Mouse (Mus musculus) liver, adult 2 months (tissue): Measurements from ENCODE around the gene Zbtb3. TPM values are rescaled to one million over a fixed set of nuclear protein-coding genes. Genes with fewer than 3 reads are reported as not detected.

Source experiments
- DNase-seq: peaks from one replicate; pipeline ENCODE4 v3.0.0-alpha.2; 2011; ENCODE audit warnings: low read depth, low spot score; ENCODE audit errors: extremely low read depth
- H3K27ac ChIP-seq: fragments of 200-500 bp; replicated peaks from 2 replicates; pipeline ENCODE4 v1.5.1; 2012; ENCODE audit warnings: low read depth, mild to moderate bottlenecking, control low read depth, inconsistent platforms, low read length; ENCODE audit not compliant: insufficient read depth
- H3K27me3 ChIP-seq: fragments of 200-500 bp; 2 replicates; pipeline ENCODE4 v1.6.1; 2012; ENCODE audit warnings: mild to moderate bottlenecking, moderate library complexity, low read length, inconsistent platforms; ENCODE audit not compliant: control insufficient read depth, insufficient read depth
- H3K36me3 ChIP-seq: fragments of 200-500 bp; 2 replicates; pipeline ENCODE4 v1.6.1; 2012; ENCODE audit warnings: low read length, inconsistent platforms; ENCODE audit not compliant: control insufficient read depth, insufficient read depth
- H3K4me1 ChIP-seq: fragments of 200-500 bp; 2 replicates; pipeline ENCODE4 v1.6.1; 2011; ENCODE audit warnings: low read length; ENCODE audit not compliant: control insufficient read depth, insufficient read depth
- H3K4me3 ChIP-seq: fragments of 200-500 bp; 2 replicates; pipeline ENCODE4 v1.5.1; 2011; ENCODE audit warnings: low read depth, mild to moderate bottlenecking, control low read depth, low read length, moderate library complexity; ENCODE audit not compliant: insufficient read depth
- H3K79me2 ChIP-seq: fragments of 200-500 bp; 2 replicates; pipeline ENCODE4 v1.6.1; 2012; ENCODE audit warnings: inconsistent platforms, mild to moderate bottlenecking, low read length, moderate library complexity; ENCODE audit not compliant: control insufficient read depth, insufficient read depth
- H3K9ac ChIP-seq: fragments of 200-500 bp; 2 replicates; pipeline ENCODE4 v1.6.1; 2012; ENCODE audit warnings: low read depth, mild to moderate bottlenecking, control low read depth, inconsistent platforms, low read length
- CTCF ChIP-seq: fragments of 200-500 bp; IDR thresholded peaks from 2 replicates; pipeline ENCODE4 v1.5.1; 2011; ENCODE audit warnings: low read depth, low read length, control low read depth
- POLR2A ChIP-seq: fragments of 200-500 bp; IDR thresholded peaks from 2 replicates; pipeline ENCODE4 v1.6.1; 2011; ENCODE audit warnings: low read length, control low read depth; ENCODE audit not compliant: insufficient read depth; ENCODE audit errors: extremely low read depth
- WGBS: fragments of 180-500 bp; shearing (Covaris S2); methylation state at CpG from one replicate; pipeline ENCODE4 v1.1.7; 2018; 5-methylcytosine and 5-hydroxymethylcytosine counted together
- polyA plus RNA-seq: library from polyadenylated mRNA; depleted of rRNA; stranded (reverse); fragments of >200 nt; gene quantifications from 2 replicates; pipeline ENCODE4 v1.2.3, GENCODE M21; 2012; rRNA removed
- total RNA-seq: library from RNA; depleted of rRNA; stranded (reverse); fragments of >200 nt; gene quantifications from 2 replicates; pipeline ENCODE4 v1.2.3, GENCODE M21; 2014; rRNA removed

Gene Zbtb3
- total and polyA plus RNA-seq, 2 experiments, result 0.37 to 0.43 TPM

- no peak overlapping the region for H3K9ac ChIP-seq
- no peaks in the 10 kb centered on the region for H3K79me2 ChIP-seq
- H3K36me3 ChIP-seq, result peaks cover 17% of the 10 kb centered on the region
- no peak for DNase-seq
- WGBS, result 90% methylated on average over 5 of the region's 5 CpGs
- H3K4me1 ChIP-seq, result peaks cover 3% of the 10 kb centered on the region; the same call in 1 of the 2 replicates
- H3K4me3 ChIP-seq, result no peak overlapping the region
- no peak overlapping the region for H3K27ac ChIP-seq
- H3K27me3 ChIP-seq, result no peaks in the 10 kb centered on the region
- TF ChIP-seq CTCF (no peak), POLR2A (no peak)
Measured at GRCm38 (mm10) chr19:8848356-8848755, 46.0 kb downstream of the Zbtb3 start.

- Histone ChIP-seq H3K4me3 (no peak within 1 kb of the TSS), H3K27ac (no peak within 1 kb of the TSS), H3K36me3 (peaks cover 15% of the 10 kb centered on the region), H3K9ac (no peak within 1 kb of the TSS), H3K4me1 (no peaks in the 10 kb centered on the region), H3K79me2 (no peaks in the 10 kb centered on the region), H3K27me3 (no peaks in the 10 kb centered on the region)
- TF ChIP-seq POLR2A (no peak), CTCF (no peak)
- DNase-seq, result no peak
- 40% methylated on average over 7 of the region's 7 CpGs for WGBS
Measured at GRCm38 (mm10) chr19:8850402-8850901, 48.1 kb downstream of the Zbtb3 start, which contains the start of gene Lrrn4cl. Gene Lrrn4cl, plus strand, starts transcription at chr19:8850768.

GRCm38 (mm10) chr19:8851639-8852038, 49.3 kb downstream of the Zbtb3 start:
- Histone ChIP-seq H3K79me2 (no peaks in the 10 kb centered on the region), H3K9ac (no peak overlapping the region), H3K27ac (no peak overlapping the region), H3K36me3 (peaks cover 7% of the 10 kb centered on the region; the same call in 1 of the 2 replicates), H3K27me3 (no peaks in the 10 kb centered on the region), H3K4me3 (no peak overlapping the region), H3K4me1 (no peaks in the 10 kb centered on the region)
- 17% methylated on average over 7 of the region's 7 CpGs for WGBS
- no peak for TF ChIP-seq POLR2A
- TF ChIP-seq CTCF, result peak; percentile 51
- DNase-seq, result no peak

GRCm38 (mm10) chr19:8852236-8852928, 50.0 kb downstream of the Zbtb3 start:
- peaks cover 3% of the 10 kb centered on the region; the same call in 1 of the 2 replicates for H3K36me3 ChIP-seq
- H3K27ac ChIP-seq, result no peak overlapping the region
- H3K4me3 ChIP-seq, result no peak overlapping the region
- 69% methylated on average over 10 of the region's 10 CpGs for WGBS
- H3K79me2 ChIP-seq, result no peaks in the 10 kb centered on the region
- no peaks in the 10 kb centered on the region for H3K4me1 ChIP-seq
- DNase-seq, result no peak
- H3K27me3 ChIP-seq, result no peaks in the 10 kb centered on the region
- H3K9ac ChIP-seq, result no peak overlapping the region
- no peak for TF ChIP-seq CTCF
- no peak for TF ChIP-seq POLR2A

- DNase-seq, result no peak
- no peak overlapping the region for H3K9ac ChIP-seq
- H3K4me3 ChIP-seq, result no peak overlapping the region
- no peaks in the 10 kb centered on the region for H3K79me2 ChIP-seq
- TF ChIP-seq POLR2A, result no peak
- no peak for TF ChIP-seq CTCF
- no peaks in the 10 kb centered on the region for H3K4me1 ChIP-seq
- no peaks in the 10 kb centered on the region for H3K27me3 ChIP-seq
- WGBS, result 85% methylated on average over 3 of the region's 3 CpGs
- H3K27ac ChIP-seq, result no peak overlapping the region
- peaks cover 3% of the 10 kb centered on the region; the same call in 1 of the 2 replicates for H3K36me3 ChIP-seq
Measured at GRCm38 (mm10) chr19:8853117-8853516, 50.8 kb downstream of the Zbtb3 start.

Other genes starting within 250 kb of the Zbtb3 start
Only the 30 nearest of the 33 such genes appear.
- 0.07 and 0.46 TPM in 2 replicates for gene Chrm1, start 138.8 kb upstream of the Zbtb3 start, total RNA-seq
- 0.36 and 0.50 TPM in 2 replicates for gene Chrm1, start 138.8 kb upstream of the Zbtb3 start, polyA plus RNA-seq
- 30.2 and 37.6 TPM in 2 replicates for gene Slc3a2, start 79.2 kb upstream of the Zbtb3 start, total RNA-seq
- gene Slc3a2, start 79.2 kb upstream of the Zbtb3 start, polyA plus RNA-seq, result 62.9 and 71.6 TPM in 2 replicates
- gene Wdr74, start 66.7 kb upstream of the Zbtb3 start, total RNA-seq, result 12.5 and 16.6 TPM in 2 replicates
- gene Wdr74, start 66.7 kb upstream of the Zbtb3 start, polyA plus RNA-seq, result 23.8 and 28.9 TPM in 2 replicates
- 0.83 TPM in 1 of 2 replicates, not detected in the other for gene 1700092M07Rik, start 61.8 kb upstream of the Zbtb3 start, total RNA-seq
- gene 1700092M07Rik, start 61.8 kb upstream of the Zbtb3 start, polyA plus RNA-seq, result not detected in 2 replicates
- 43.5 and 46.8 TPM in 2 replicates for gene Stx5a, start 61.1 kb upstream of the Zbtb3 start, total RNA-seq
- gene Stx5a, start 61.1 kb upstream of the Zbtb3 start, polyA plus RNA-seq, result 42.0 and 62.1 TPM in 2 replicates
- 16.2 and 22.3 TPM in 2 replicates for gene Nxf1, start 45.5 kb upstream of the Zbtb3 start, total RNA-seq
- 27.3 and 43.1 TPM in 2 replicates for gene Nxf1, start 45.5 kb upstream of the Zbtb3 start, polyA plus RNA-seq
- gene Tmem223, start 31.6 kb upstream of the Zbtb3 start, total RNA-seq, result 50.3 and 66.9 TPM in 2 replicates
- 93.1 and 122 TPM in 2 replicates for gene Tmem223, start 31.6 kb upstream of the Zbtb3 start, polyA plus RNA-seq
- gene Tmem179b, start 28.1 kb upstream of the Zbtb3 start, total RNA-seq, result 28.4 and 29.8 TPM in 2 replicates
- 68.8 and 85.1 TPM in 2 replicates for gene Tmem179b, start 28.1 kb upstream of the Zbtb3 start, polyA plus RNA-seq
- 4.7 and 5.2 TPM in 2 replicates for gene Taf6l, start 16.1 kb upstream of the Zbtb3 start, total RNA-seq
- 5.1 and 5.3 TPM in 2 replicates for gene Taf6l, start 16.1 kb upstream of the Zbtb3 start, polyA plus RNA-seq
- gene Polr2g, start 4.0 kb upstream of the Zbtb3 start, total RNA-seq, result 25.2 and 26.6 TPM in 2 replicates
- 12.9 and 13.2 TPM in 2 replicates for gene Polr2g, start 4.0 kb upstream of the Zbtb3 start, polyA plus RNA-seq
- 15.6 and 18.5 TPM in 2 replicates for gene Ttc9c, start 16.8 kb downstream of the Zbtb3 start, total RNA-seq
- gene Ttc9c, start 16.8 kb downstream of the Zbtb3 start, polyA plus RNA-seq, result 8.1 and 8.3 TPM in 2 replicates
- 19.5 and 19.6 TPM in 2 replicates for gene Hnrnpul2, start 17.5 kb downstream of the Zbtb3 start, total RNA-seq
- gene Hnrnpul2, start 17.5 kb downstream of the Zbtb3 start, polyA plus RNA-seq, result 11.2 and 11.6 TPM in 2 replicates
- 6.1 and 8.2 TPM in 2 replicates for gene AC129217.1, start 27.2 kb downstream of the Zbtb3 start, total RNA-seq
- 1.7 TPM in 1 of 2 replicates, not detected in the other for gene AC129217.1, start 27.2 kb downstream of the Zbtb3 start, polyA plus RNA-seq
- 27.7 and 30.5 TPM in 2 replicates for gene Bscl2, start 34.9 kb downstream of the Zbtb3 start, total RNA-seq
- 131 and 137 TPM in 2 replicates for gene Bscl2, start 34.9 kb downstream of the Zbtb3 start, polyA plus RNA-seq
- not detected in 2 replicates for gene Gng3, start 36.6 kb downstream of the Zbtb3 start, total RNA-seq
- 0.05 TPM in 1 of 2 replicates, not detected in the other for gene Gng3, start 36.6 kb downstream of the Zbtb3 start, polyA plus RNA-seq
- gene Lrrn4cl, start 48.2 kb downstream of the Zbtb3 start, total RNA-seq, result 0.07 and 0.09 TPM in 2 replicates
- gene Lrrn4cl, start 48.2 kb downstream of the Zbtb3 start, polyA plus RNA-seq, result 0.06 and 0.07 TPM in 2 replicates
- 82.7 and 88.4 TPM in 2 replicates for gene Ubxn1, start 68.9 kb downstream of the Zbtb3 start, total RNA-seq
- 128 and 133 TPM in 2 replicates for gene Ubxn1, start 68.9 kb downstream of the Zbtb3 start, polyA plus RNA-seq
- gene Uqcc3, start 78.4 kb downstream of the Zbtb3 start, total RNA-seq, result 21.3 and 27.7 TPM in 2 replicates
- 32.6 and 38.8 TPM in 2 replicates for gene Uqcc3, start 78.4 kb downstream of the Zbtb3 start, polyA plus RNA-seq
- 2.5 and 3.4 TPM in 2 replicates for gene Lbhd1, start 81.2 kb downstream of the Zbtb3 start, total RNA-seq
- 1.2 and 1.3 TPM in 2 replicates for gene Lbhd1, start 81.2 kb downstream of the Zbtb3 start, polyA plus RNA-seq
- not detected in 2 replicates for gene Gm49403, start 81.4 kb downstream of the Zbtb3 start, total RNA-seq
- gene Gm49403, start 81.4 kb downstream of the Zbtb3 start, polyA plus RNA-seq, result not detected in 2 replicates
- gene 1810009A15Rik, start 86.3 kb downstream of the Zbtb3 start, total RNA-seq, result 23.5 and 34.0 TPM in 2 replicates
- gene 1810009A15Rik, start 86.3 kb downstream of the Zbtb3 start, polyA plus RNA-seq, result 10.8 and 13.6 TPM in 2 replicates
- gene Gm49416, start 86.4 kb downstream of the Zbtb3 start, total RNA-seq, result 3.4 TPM in 1 of 2 replicates, not detected in the other
- gene Gm49416, start 86.4 kb downstream of the Zbtb3 start, polyA plus RNA-seq, result 1.1 TPM in 1 of 2 replicates, not detected in the other
- gene Ints5, start 90.5 kb downstream of the Zbtb3 start, total RNA-seq, result 3.8 and 5.6 TPM in 2 replicates
- 13.2 and 15.9 TPM in 2 replicates for gene Ints5, start 90.5 kb downstream of the Zbtb3 start, polyA plus RNA-seq
- gene Ganab, start 95.5 kb downstream of the Zbtb3 start, total RNA-seq, result 111 and 132 TPM in 2 replicates
- 127 and 140 TPM in 2 replicates for gene Ganab, start 95.5 kb downstream of the Zbtb3 start, polyA plus RNA-seq
- gene B3gat3, start 117.8 kb downstream of the Zbtb3 start, total RNA-seq, result 16.8 and 22.6 TPM in 2 replicates
- 88.7 and 101 TPM in 2 replicates for gene B3gat3, start 117.8 kb downstream of the Zbtb3 start, polyA plus RNA-seq
- 1.7 and 2.3 TPM in 2 replicates for gene Rom1, start 126.8 kb downstream of the Zbtb3 start, total RNA-seq
- gene Rom1, start 126.8 kb downstream of the Zbtb3 start, polyA plus RNA-seq, result 5.0 and 7.8 TPM in 2 replicates
- gene Eml3, start 127.0 kb downstream of the Zbtb3 start, total RNA-seq, result 7.4 and 7.9 TPM in 2 replicates
- gene Eml3, start 127.0 kb downstream of the Zbtb3 start, polyA plus RNA-seq, result 20.2 and 26.2 TPM in 2 replicates
- gene Mta2, start 139.3 kb downstream of the Zbtb3 start, total RNA-seq, result 25.6 and 27.1 TPM in 2 replicates
- 11.2 and 12.1 TPM in 2 replicates for gene Mta2, start 139.3 kb downstream of the Zbtb3 start, polyA plus RNA-seq
- 6.0 and 6.2 TPM in 2 replicates for gene Tut1, start 151.3 kb downstream of the Zbtb3 start, total RNA-seq
- gene Tut1, start 151.3 kb downstream of the Zbtb3 start, polyA plus RNA-seq, result 9.6 and 14.6 TPM in 2 replicates
- 101 and 117 TPM in 2 replicates for gene Eef1g, start 164.5 kb downstream of the Zbtb3 start, total RNA-seq
- gene Eef1g, start 164.5 kb downstream of the Zbtb3 start, polyA plus RNA-seq, result 99.1 and 107 TPM in 2 replicates